Mouse (Mus musculus): Measurements from ENCODE around the gene Ankrd39.
"Not testable (repeated sequence)": the region's sequence is repeated elsewhere in the genome, so short reads cannot be mapped to it uniquely, and the experiment has no call there.

The Ankrd39 gene

GRCm38 (mm10) chr1:36552506-36552905 lies 5.3 kb upstream of the Ankrd39 start:
- in situ Hi-C loops (cut with MboI, MseI): loop anchor here (5.0 kb wide), 2 partner anchors 80 to 130 kb away; partner anchors contain the start of gene Fam178b

- in situ Hi-C loops (cut with MboI, MseI): loop anchor here (5.0 kb wide), 2 partner anchors 80 to 130 kb away; partner anchors contain the start of gene Fam178b
Measured at GRCm38 (mm10) chr1:36551904-36552303, 4.7 kb upstream of the Ankrd39 start.

GRCm38 (mm10) chr1:36550075-36550863 lies 3.0 kb upstream of the Ankrd39 start:
- in situ Hi-C loops (cut with MboI, MseI): loop anchor here (5.0 kb wide), 2 partner anchors 82 to 132 kb away; partner anchors contain the start of gene Fam178b

GRCm38 (mm10) chr1:36549491-36549890 lies 2.2 kb upstream of the Ankrd39 start:
- in situ Hi-C loops (cut with MboI, MseI): no loop called here

- in situ Hi-C loops (cut with MboI, MseI): no loop called here
Measured at GRCm38 (mm10) chr1:36548771-36549170, 1.5 kb upstream of the Ankrd39 start.

GRCm38 (mm10) chr1:36547981-36548598 lies 845 bp upstream of the Ankrd39 start:
- in situ Hi-C loops (cut with MboI, MseI): no loop called here

- in situ Hi-C loops (cut with MboI, MseI): no loop called here
Measured at GRCm38 (mm10) chr1:36545845-36546600, 1.2 kb downstream of the Ankrd39 start.

- in situ Hi-C loops (cut with MboI, MseI): no loop called here
Measured at GRCm38 (mm10) chr1:36545382-36545781, 1.9 kb downstream of the Ankrd39 start.

- in situ Hi-C loops (cut with MboI, MseI): no loop called here
Measured at GRCm38 (mm10) chr1:36542925-36543324, 4.3 kb downstream of the Ankrd39 start.

GRCm38 (mm10) chr1:36541844-36542243 lies 5.4 kb downstream of the Ankrd39 start:
- in situ Hi-C loops (cut with MboI, MseI): no loop called here

- in situ Hi-C loops (cut with MboI, MseI): no loop called here
Measured at GRCm38 (mm10) chr1:36540807-36541206, 6.4 kb downstream of the Ankrd39 start.

GRCm38 (mm10) chr1:36540132-36540531 lies 7.1 kb downstream of the Ankrd39 start:
- in situ Hi-C loops (cut with MboI, MseI): no loop called here

- in situ Hi-C loops (cut with MboI, MseI): no loop called here
Measured at GRCm38 (mm10) chr1:36539186-36539585, 8.1 kb downstream of the Ankrd39 start, which contains the start of gene Gm42417. Gene Gm42417, minus strand, starts transcription at chr1:36539429.

- in situ Hi-C loops (cut with MboI, MseI): no loop called here
Measured at GRCm38 (mm10) chr1:36538727-36539126, 8.5 kb downstream of the Ankrd39 start.

- in situ Hi-C loops (cut with MboI, MseI): not testable (repeated sequence)
Measured at GRCm38 (mm10) chr1:36536783-36537182, 10.5 kb downstream of the Ankrd39 start, which contains the start of gene Ankrd23. Gene Ankrd23, minus strand, starts transcription at chr1:36536883.

GRCm38 (mm10) chr1:36536397-36536728 lies 10.9 kb downstream of the Ankrd39 start:
- in situ Hi-C loops (cut with MboI, MseI): no loop called here

- in situ Hi-C loops (cut with MboI, MseI): no loop called here
Measured at GRCm38 (mm10) chr1:36535477-36536396, 11.5 kb downstream of the Ankrd39 start.

- in situ Hi-C loops (cut with MboI, MseI): no loop called here
Measured at GRCm38 (mm10) chr1:36534595-36535058, 12.6 kb downstream of the Ankrd39 start.

- in situ Hi-C loops (cut with MboI, MseI): no loop called here
Measured at GRCm38 (mm10) chr1:36533546-36533945, 13.7 kb downstream of the Ankrd39 start.

- in situ Hi-C loops (cut with MboI, MseI): no loop called here
Measured at GRCm38 (mm10) chr1:36531461-36531860, 15.8 kb downstream of the Ankrd39 start.

GRCm38 (mm10) chr1:36530962-36531361 lies 16.3 kb downstream of the Ankrd39 start:
- in situ Hi-C loops (cut with MboI, MseI): no loop called here

All from T-helper 1 cell (primary cell).